Mouse (Mus musculus) hindbrain, embryonic 16.5 days (tissue): ENCODE measurements around the gene Cep295. TPM values are rescaled to one million over a fixed set of nuclear protein-coding genes. Genes with fewer than 3 reads are reported as not detected.

ENCODE experiments used
- ATAC-seq: fragments of 200-750 bp; cut with Nextera tagmentation; 2 replicates; pipeline ENCODE4 v1.8.0; 2017; ENCODE audit warnings: moderate TSS enrichment, moderate library complexity
- H3K27ac ChIP-seq: fragments of 300-500 bp; sonication (generic); 2 replicates; pipeline ENCODE4 v1.5.1; 2014; ENCODE audit warnings: low read depth, mild to moderate bottlenecking, control low read depth, low read length, moderate library complexity
- H3K27me3 ChIP-seq: fragments of 300-500 bp; sonication (generic); replicated peaks from 2 replicates; pipeline ENCODE4 v1.6.1; 2014; ENCODE audit warnings: low read length; ENCODE audit not compliant: control insufficient read depth, insufficient read depth
- H3K36me3 ChIP-seq: fragments of 300-500 bp; sonication (generic); 2 replicates; pipeline ENCODE4 v1.6.1; 2014; ENCODE audit warnings: mild to moderate bottlenecking, low read length, moderate library complexity, mixed read lengths; ENCODE audit not compliant: control insufficient read depth, insufficient read depth
- H3K4me1 ChIP-seq: fragments of 300-500 bp; sonication (generic); 2 replicates; pipeline ENCODE4 v1.6.1; 2014; ENCODE audit warnings: low read depth, low read length; ENCODE audit not compliant: control insufficient read depth, insufficient read depth
- H3K4me2 ChIP-seq: fragments of 300-500 bp; sonication (generic); 2 replicates; pipeline ENCODE4 v1.6.1; 2014; ENCODE audit warnings: mild to moderate bottlenecking, low read length, control low read depth, moderate library complexity
- H3K4me3 ChIP-seq: fragments of 300-500 bp; sonication (generic); 2 replicates; pipeline ENCODE4 v1.5.1; 2014; ENCODE audit warnings: mild to moderate bottlenecking, low read length, control low read depth, moderate library complexity
- H3K9ac ChIP-seq: fragments of 300-500 bp; sonication (generic); 2 replicates; pipeline ENCODE4 v1.6.1; 2014; ENCODE audit warnings: low read depth, mild to moderate bottlenecking, control low read depth, low read length, moderate library complexity
- H3K9me3 ChIP-seq: fragments of 300-500 bp; sonication (generic); 2 replicates; pipeline ENCODE4 v1.6.1; 2014; ENCODE audit warnings: mild to moderate bottlenecking, low read length, moderate library complexity; ENCODE audit not compliant: control insufficient read depth
- WGBS: fragments of 180-500 bp; shearing (Covaris S2); extraction: QIAGEN DNeasy Blood & Tissue Kit; methylation state at CpG from one replicate; pipeline ENCODE4 v1.1.7; 2014; 5-methylcytosine and 5-hydroxymethylcytosine counted together
- polyA plus RNA-seq: library from polyadenylated mRNA; unstranded; fragments of >200 nt; fragmentation: Nextera tagmentation; extraction: Ambion mirVana; gene quantifications from 2 replicates; pipeline ENCODE4 v1.2.1, GENCODE M21; 2015

The Cep295 gene
- 10.7 and 11.8 TPM in 2 replicates for polyA plus RNA-seq

DNA sequence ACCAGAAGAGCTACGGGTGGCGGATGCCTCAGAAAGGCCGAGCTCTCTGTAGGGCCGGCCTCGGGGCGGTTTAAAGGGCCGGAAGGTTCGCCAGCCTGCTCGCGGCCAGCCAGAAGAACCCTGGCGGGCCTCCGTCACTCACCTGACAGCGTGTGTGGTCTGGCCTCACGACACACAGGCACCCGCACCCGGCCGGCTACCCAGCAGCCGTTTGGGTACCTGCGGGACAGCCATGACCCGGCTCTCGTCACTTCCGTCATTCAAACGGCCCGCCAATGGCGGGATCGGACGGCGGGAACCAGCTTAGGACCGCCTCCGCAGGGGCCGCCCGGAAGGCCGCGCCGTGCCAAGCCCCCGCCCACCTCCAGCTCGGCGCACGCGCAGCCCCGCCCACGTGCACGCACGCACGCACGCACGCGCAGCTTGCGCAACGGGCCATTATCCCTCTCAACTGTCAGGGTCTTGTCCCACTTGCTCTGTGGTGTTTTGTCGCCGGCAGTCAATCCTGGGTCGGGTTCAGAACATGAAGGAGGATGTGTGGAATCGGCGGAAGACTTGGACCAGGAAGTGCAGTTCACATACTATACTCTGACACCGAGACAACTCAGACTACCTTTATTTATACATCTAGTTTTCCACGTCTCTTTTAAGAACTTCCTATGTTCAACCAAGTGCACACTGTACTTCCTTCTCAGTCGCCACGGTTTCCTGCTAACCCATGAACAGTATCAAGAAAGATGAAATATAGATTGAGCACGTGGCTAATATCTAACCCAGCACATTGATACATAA lies at the start of gene Cep295:
Cep295 (minus strand) TSS at position 305 of the 792 bp plus-strand sequence.
- no peaks in the 10 kb centered on the region for H3K36me3 ChIP-seq
- H3K9ac ChIP-seq = peak within 1 kb of the TSS; percentile 84
- H3K4me3 ChIP-seq = peak within 1 kb of the TSS; percentile 95
- H3K27ac ChIP-seq = peak within 1 kb of the TSS; percentile 85
- H3K9me3 ChIP-seq = no peaks in the 10 kb centered on the region
- peaks cover 10% of the 10 kb centered on the region for H3K4me1 ChIP-seq
- H3K27me3 ChIP-seq = no peaks in the 10 kb centered on the region
- 2% methylated on average over 58 of the region's 60 CpGs for WGBS
- peak; percentile 100 for ATAC-seq
- H3K4me2 ChIP-seq = peak within 1 kb of the TSS; percentile 87

DNA sequence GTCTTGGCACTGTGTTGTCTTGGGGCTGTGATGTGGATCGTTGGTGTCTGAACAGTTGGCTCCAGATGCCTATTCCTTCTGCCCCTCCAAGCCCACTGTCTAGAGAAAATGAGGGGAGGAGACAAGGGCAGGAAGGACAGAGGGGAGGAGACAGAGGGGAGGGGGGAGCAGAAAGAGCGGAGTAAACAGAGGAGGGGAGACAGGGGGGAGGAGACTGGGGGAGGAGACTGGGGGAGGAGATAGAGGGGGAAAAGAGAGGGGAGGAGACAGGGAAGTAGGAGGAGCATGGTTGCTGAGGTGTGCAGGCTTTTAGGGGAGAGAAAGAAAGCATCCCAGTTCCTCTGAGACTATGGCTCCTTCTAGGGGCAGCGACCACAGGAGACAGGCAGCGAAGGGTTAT lies 40.0 kb upstream of the Cep295 start:
- no peaks in the 10 kb centered on the region for H3K27me3 ChIP-seq
- 53% methylated on average over 4 of the region's 4 CpGs for WGBS
- H3K27ac ChIP-seq = no peak overlapping the region
- no peaks in the 10 kb centered on the region for H3K4me1 ChIP-seq
- no peak overlapping the region for H3K9ac ChIP-seq
- H3K4me3 ChIP-seq = no peak overlapping the region
- H3K4me2 ChIP-seq = no peak overlapping the region
- no peaks in the 10 kb centered on the region for H3K9me3 ChIP-seq
- no peaks in the 10 kb centered on the region for H3K36me3 ChIP-seq
- ATAC-seq = no peak

- WGBS = 78% methylated on average over 1 of the region's 1 CpGs
- Histone ChIP-seq H3K36me3 (no peaks in the 10 kb centered on the region), H3K27me3 (no peaks in the 10 kb centered on the region)
Observed at GRCm38 (mm10) chr9:15395353-15395942, 37.9 kb upstream of the Cep295 start.

DNA sequence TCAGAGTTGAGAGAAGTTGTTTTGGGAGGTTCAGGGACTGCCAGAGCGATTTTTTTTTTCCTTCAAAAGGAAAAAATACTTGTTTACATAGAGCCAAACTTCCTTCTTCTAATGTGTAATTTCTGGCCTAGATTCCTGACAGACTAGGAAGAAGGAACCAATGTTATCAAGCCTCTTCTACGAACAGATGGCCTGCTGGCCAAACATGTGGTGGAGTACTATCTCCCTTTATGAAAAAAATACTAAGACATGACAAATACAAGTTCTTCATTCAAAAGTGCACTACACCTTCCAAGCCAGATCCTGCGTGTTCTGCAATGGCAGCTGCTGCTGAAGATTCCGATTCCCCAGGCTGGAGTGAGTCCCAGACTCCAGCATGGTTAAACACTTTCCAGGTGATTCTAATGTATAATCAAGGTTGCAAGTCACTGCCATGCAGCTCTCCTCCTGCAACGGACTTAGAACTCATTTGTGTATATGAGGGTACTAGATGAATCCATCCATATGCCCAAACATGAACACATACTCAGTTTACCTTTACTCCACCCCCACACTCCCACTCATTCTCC lies 29.6 kb upstream of the Cep295 start:
- H3K4me2 ChIP-seq = no peak overlapping the region
- H3K4me3 ChIP-seq = no peak overlapping the region
- WGBS = 80% methylated on average over 5 of the region's 5 CpGs
- H3K36me3 ChIP-seq = no peaks in the 10 kb centered on the region
- no peak overlapping the region for H3K9ac ChIP-seq
- no peaks in the 10 kb centered on the region for H3K9me3 ChIP-seq
- ATAC-seq = no peak
- H3K27me3 ChIP-seq = no peaks in the 10 kb centered on the region
- no peak overlapping the region for H3K27ac ChIP-seq
- H3K4me1 ChIP-seq = no peaks in the 10 kb centered on the region

More at GRCm38 (mm10) chr9:15395353-15395942, 37.9 kb upstream of the Cep295 start:
- Histone ChIP-seq H3K9ac (no peak overlapping the region), H3K27ac (no peak overlapping the region), H3K4me2 (no peak overlapping the region), H3K4me1 (no peaks in the 10 kb centered on the region), H3K9me3 (no peaks in the 10 kb centered on the region), H3K4me3 (no peak overlapping the region)
- ATAC-seq = no peak

DNA sequence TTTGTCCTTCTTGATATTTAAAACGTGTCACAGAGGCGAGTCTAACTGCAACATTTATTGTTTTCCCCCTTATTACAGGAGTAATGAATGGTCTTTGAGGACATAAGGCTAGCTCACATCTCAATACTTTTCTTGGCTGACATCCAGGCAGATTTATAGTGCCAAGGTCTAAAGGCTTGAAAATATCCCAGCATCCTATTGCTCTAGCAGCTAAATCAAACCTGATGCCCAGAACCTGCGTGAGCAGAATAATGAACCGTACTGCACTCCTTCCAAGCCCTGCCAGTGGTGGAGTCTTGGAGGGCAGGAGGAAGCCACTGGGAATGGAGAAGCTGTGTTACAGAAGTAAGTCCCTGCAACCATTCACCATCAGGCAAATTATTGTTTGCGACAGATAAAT lies 26.7 kb upstream of the Cep295 start:
- no peak overlapping the region for H3K4me3 ChIP-seq
- ATAC-seq = peak; percentile 60; the same call in 1 of the 2 replicates
- no peak overlapping the region for H3K27ac ChIP-seq
- 75% methylated on average over 5 of the region's 5 CpGs for WGBS
- no peaks in the 10 kb centered on the region for H3K4me1 ChIP-seq
- H3K27me3 ChIP-seq = no peaks in the 10 kb centered on the region
- H3K9ac ChIP-seq = no peak overlapping the region
- H3K4me2 ChIP-seq = no peak overlapping the region
- H3K36me3 ChIP-seq = no peaks in the 10 kb centered on the region
- no peaks in the 10 kb centered on the region for H3K9me3 ChIP-seq

DNA sequence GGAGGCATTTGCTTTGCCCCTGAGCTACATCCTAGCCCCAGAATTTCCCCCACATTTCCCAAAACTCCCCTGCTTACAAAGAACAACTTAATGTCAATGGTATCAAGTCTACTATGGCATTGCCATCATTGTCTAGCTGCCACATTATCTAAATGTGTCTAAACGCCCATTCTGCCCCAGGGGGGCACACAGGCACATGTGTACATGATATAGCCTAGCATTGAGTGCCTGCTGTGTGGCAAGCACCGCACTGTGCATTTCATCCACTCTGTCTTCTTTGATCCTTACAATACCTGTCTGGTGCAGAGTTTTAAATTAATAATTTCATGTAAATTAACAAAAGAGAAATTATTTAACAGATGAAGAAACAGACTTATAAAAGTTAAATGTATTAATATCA lies 8.7 kb upstream of the Cep295 start:
- Histone ChIP-seq H3K27ac (no peak overlapping the region), H3K27me3 (no peaks in the 10 kb centered on the region), H3K36me3 (no peaks in the 10 kb centered on the region), H3K9me3 (no peaks in the 10 kb centered on the region), H3K4me2 (no peak overlapping the region), H3K4me1 (no peaks in the 10 kb centered on the region), H3K4me3 (no peak overlapping the region), H3K9ac (no peak overlapping the region)
- 54% methylated on average over 2 of the region's 2 CpGs for WGBS
- ATAC-seq = peak; percentile 52; the same call in 1 of the 2 replicates

- H3K9ac ChIP-seq = no peak overlapping the region
- H3K27me3 ChIP-seq = no peaks in the 10 kb centered on the region
- H3K27ac ChIP-seq = no peak overlapping the region
- no peak overlapping the region for H3K4me2 ChIP-seq
- no peaks in the 10 kb centered on the region for H3K36me3 ChIP-seq
- WGBS = 88% methylated on average over 1 of the region's 1 CpGs
- H3K9me3 ChIP-seq = no peaks in the 10 kb centered on the region
- no peak overlapping the region for H3K4me3 ChIP-seq
- no peaks in the 10 kb centered on the region for H3K4me1 ChIP-seq
- ATAC-seq = peak; percentile 65
Observed at GRCm38 (mm10) chr9:15365856-15366255, 8.3 kb upstream of the Cep295 start.

GRCm38 (mm10) chr9:15364843-15365242 lies 7.3 kb upstream of the Cep295 start:
- no peak for ATAC-seq

DNA sequence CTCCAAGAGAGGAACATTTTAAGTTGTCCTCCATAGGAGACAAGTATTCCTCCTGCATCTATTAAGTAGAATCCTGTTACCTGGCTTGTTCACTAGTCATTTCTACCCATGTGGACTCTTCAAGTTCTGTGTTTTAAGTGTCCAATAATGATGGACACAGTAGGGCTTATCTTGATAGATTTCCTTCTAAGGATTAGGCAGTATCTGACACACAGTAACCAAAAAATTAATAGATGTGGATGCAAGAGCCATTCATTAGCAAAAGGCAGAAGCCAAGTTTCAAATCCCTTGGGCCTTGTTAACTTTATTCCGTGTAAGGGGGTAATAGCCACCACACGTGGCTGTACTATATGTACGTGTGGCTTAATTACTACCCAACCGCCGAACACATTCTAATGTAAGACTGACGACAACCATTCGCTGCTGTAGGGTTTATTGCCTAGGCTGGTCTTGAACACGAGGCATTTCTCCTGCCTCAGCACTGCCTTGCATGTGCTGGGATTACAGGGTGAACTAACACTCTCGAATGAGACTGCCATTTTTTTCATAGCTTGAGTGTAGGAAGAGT lies 588 bp downstream of the Cep295 start:
- Histone ChIP-seq H3K4me1 (peaks cover 10% of the 10 kb centered on the region), H3K9me3 (no peaks in the 10 kb centered on the region), H3K4me2 (peak overlapping the region; percentile 87), H3K27ac (peak overlapping the region; percentile 85), H3K9ac (peak overlapping the region; percentile 84), H3K4me3 (peak overlapping the region; percentile 95), H3K36me3 (peaks cover 2% of the 10 kb centered on the region; the same call in 1 of the 2 replicates), H3K27me3 (no peaks in the 10 kb centered on the region)
- no peak for ATAC-seq
- under 1% methylated on average over 9 of the region's 9 CpGs for WGBS

More at GRCm38 (mm10) chr9:15364843-15365242, 7.3 kb upstream of the Cep295 start:
- no peaks in the 10 kb centered on the region for H3K36me3 ChIP-seq
- no peak overlapping the region for H3K4me2 ChIP-seq
- no peaks in the 10 kb centered on the region for H3K4me1 ChIP-seq
- H3K27me3 ChIP-seq = no peaks in the 10 kb centered on the region
- H3K4me3 ChIP-seq = no peak overlapping the region
- H3K9ac ChIP-seq = no peak overlapping the region
- no peaks in the 10 kb centered on the region for H3K9me3 ChIP-seq
- 84% methylated on average over 1 of the region's 1 CpGs for WGBS
- no peak overlapping the region for H3K27ac ChIP-seq
